Mouse (Mus musculus) spleen, postnatal 14 days (tissue): ENCODE data around the gene Tmem158.

Source experiments
- DNase-seq, 2 experiments: peaks; one replicate each; pipeline ENCODE4 v3.0.0; 2021 to 2022; ENCODE audit warnings: low spot score in 2 of 2

The Tmem158 gene

GRCm38 (mm10) chr9:123247992-123248391 is 12.6 kb downstream of the Tmem158 start:
- no peak for DNase-seq

- no peak for DNase-seq
These were observed 15.4 kb downstream of the Tmem158 start for GRCm38 (mm10) chr9:123245146-123245545.

GRCm38 (mm10) chr9:123243988-123244387 is 16.6 kb downstream of the Tmem158 start:
- no peak for DNase-seq

GRCm38 (mm10) chr9:123241191-123241590 is 19.4 kb downstream of the Tmem158 start:
- no peak for DNase-seq

GRCm38 (mm10) chr9:123240751-123241150 is 19.8 kb downstream of the Tmem158 start:
- no peak for DNase-seq

GRCm38 (mm10) chr9:123240271-123240670 is 20.3 kb downstream of the Tmem158 start:
- no peak for DNase-seq

GRCm38 (mm10) chr9:123239651-123240050 is 20.9 kb downstream of the Tmem158 start:
- DNase-seq, result no peak

- DNase-seq, result no peak
These were observed 22.1 kb downstream of the Tmem158 start for GRCm38 (mm10) chr9:123238256-123239045.

- DNase-seq, result no peak
These were observed 22.8 kb downstream of the Tmem158 start for GRCm38 (mm10) chr9:123237739-123238138.

- DNase-seq, result no peak
These were observed 24.9 kb downstream of the Tmem158 start for GRCm38 (mm10) chr9:123235621-123236020.

GRCm38 (mm10) chr9:123229826-123230225 is 30.7 kb downstream of the Tmem158 start:
- no peak for DNase-seq

- no peak for DNase-seq
These were observed 31.9 kb downstream of the Tmem158 start for GRCm38 (mm10) chr9:123228671-123229070.

GRCm38 (mm10) chr9:123227106-123227750 is 33.3 kb downstream of the Tmem158 start:
- no peak for DNase-seq

GRCm38 (mm10) chr9:123224863-123225431 is 35.6 kb downstream of the Tmem158 start:
- DNase-seq, result no peak

GRCm38 (mm10) chr9:123219826-123220225 is 40.7 kb downstream of the Tmem158 start:
- no peak for DNase-seq

- no peak for DNase-seq
These were observed 44.7 kb downstream of the Tmem158 start, which contains the start of gene Cdcp1 for GRCm38 (mm10) chr9:123215621-123216440. TSS of gene Cdcp1 (minus strand) at chr9:123216038.

GRCm38 (mm10) chr9:123213371-123213770 is 47.2 kb downstream of the Tmem158 start:
- no peak for DNase-seq
